ENCODE assay signal across 8 mouse cellular contexts in genomic region chr16:17809711-17810110, GRCm38 (mm10). TPM values are rescaled to one million over a fixed set of nuclear protein-coding genes. Genes with fewer than 3 reads are reported as not detected.
A peak's percentile ranks its signal among the peaks of the same experiment; 100 is the strongest.
DNase-seq lines count a peak whose midpoint lies in the region; ATAC-seq and TF ChIP-seq lines count a peak whose summit lies in the region.

No protein-coding gene starts in this region.

- H3K79me2 ChIP-seq in myocyte (ENCODE audit: control insufficient read depth, insufficient read depth) = no peaks in the 10 kb centered on the region

- intact Hi-C loops in left cerebral cortex, postnatal 25 days (cut with DNase I) = loop anchor here (5.0 kb wide), 1 partner anchor 252 kb away; no protein-coding TSS in a partner anchor

- H3K27ac ChIP-seq in hindbrain, embryonic 16.5 days (ENCODE audit: low read depth, low read length) = no peak overlapping the region; the same call in 1 of the 2 replicates
- H3K27ac ChIP-seq in layer of hippocampus, adult 2 months = no peak overlapping the region

- no peak overlapping the region for H3ac ChIP-seq in myocyte (ENCODE audit: control insufficient read depth, insufficient read length)

- H3K4me3 ChIP-seq in hindbrain, embryonic 16.5 days (ENCODE audit: low read length) = no peak overlapping the region
- no peak overlapping the region for H3K4me3 ChIP-seq in myocyte
- no peak overlapping the region for H3K4me3 ChIP-seq in layer of hippocampus, adult 2 months

- TF ChIP-seq CTCF in layer of hippocampus, adult 2 months (conservative IDR thresholded peaks at IDR 0.05) = no peak

- peak; percentile 36 for DNase-seq in ovary, postnatal 10 days (ENCODE audit: low spot score)
- DNase-seq in ovary, postnatal 36 days (ENCODE audit: low spot score) = no peak
- peak; percentile 72 for DNase-seq in gastrocnemius, adult 18-20 months (ENCODE audit: low spot score)
- no peak for DNase-seq in left cerebral cortex, postnatal 25 days (ENCODE audit: low spot score in 2 of 2)
- DNase-seq in adrenal gland, postnatal 10 days = no peak
- DNase-seq in layer of hippocampus, adult 2 months (ENCODE audit: low spot score in 2 of 2) = no peak

- H3K27me3 ChIP-seq in hindbrain, embryonic 16.5 days (replicated peaks; ENCODE audit: control insufficient read depth, insufficient read depth, low read length) = peaks cover 14% of the 10 kb centered on the region
- H3K27me3 ChIP-seq in myocyte (ENCODE audit: control insufficient read depth, insufficient read depth, insufficient read length) = no peaks in the 10 kb centered on the region

- ATAC-seq in hindbrain, embryonic 16.5 days = no peak

- 20% methylated on average over 7 of the region's 7 CpGs for WGBS in hindbrain, embryonic 16.5 days

- H3K4me1 ChIP-seq in hindbrain, embryonic 16.5 days (ENCODE audit: control insufficient read depth, insufficient read depth, low read depth, low read length) = peaks cover 26% of the 10 kb centered on the region

- no peak for TF ChIP-seq POLR2A in myocyte (IDR thresholded peaks at IDR 0.05; ENCODE audit: insufficient read length, low read depth)

- no peaks in the 10 kb centered on the region for H3K9me3 ChIP-seq in hindbrain, embryonic 16.5 days (ENCODE audit: control insufficient read depth, low read length)

- H3K4me2 ChIP-seq in hindbrain, embryonic 16.5 days (ENCODE audit: low read length) = no peak overlapping the region
- peak overlapping the region; percentile 61 for H3K4me2 ChIP-seq in myocyte (ENCODE audit: low read depth)

- 0 out of 2 replicates have a peak overlapping the region, but pooled peaks have one; percentile 14 for H3K9ac ChIP-seq in hindbrain, embryonic 16.5 days (ENCODE audit: low read depth, low read length)

- H3K36me3 ChIP-seq in hindbrain, embryonic 16.5 days (ENCODE audit: control insufficient read depth, insufficient read depth, low read length) = no peaks in the 10 kb centered on the region
- H3K36me3 ChIP-seq in myocyte (ENCODE audit: control insufficient read depth, insufficient read depth) = peaks cover 4% of the 10 kb centered on the region

TF ChIP-seq in myocyte, 11 proteins besides CTCF, POLR2A, EP300 and RAD21:
- no peak for TF ChIP-seq TCF3 (IDR thresholded peaks at IDR 0.05; ENCODE audit: insufficient read length, low read depth)
- TF ChIP-seq POLR2AphosphoS2 (IDR thresholded peaks at IDR 0.05; ENCODE audit: insufficient read length, low read depth) = no peak
- TF ChIP-seq CEBPB (IDR thresholded peaks at IDR 0.05; ENCODE audit: insufficient read depth, poor library complexity, severe bottlenecking) = no peak
- TF ChIP-seq TCF12 (IDR thresholded peaks at IDR 0.05; ENCODE audit: insufficient read depth, poor library complexity, severe bottlenecking) = no peak
- no peak for TF ChIP-seq REST (IDR thresholded peaks at IDR 0.05; ENCODE audit: insufficient read depth, insufficient read length)
- no peak for TF ChIP-seq USF1 (IDR thresholded peaks at IDR 0.05; ENCODE audit: low read depth)
- no peak for TF ChIP-seq MAX (IDR thresholded peaks at IDR 0.05; ENCODE audit: low read depth)
- no peak for TF ChIP-seq SRF (IDR thresholded peaks at IDR 0.05; ENCODE audit: control insufficient read depth, insufficient read length, low read depth)
- no peak for TF ChIP-seq MYOD1 (IDR thresholded peaks at IDR 0.05; ENCODE audit: control insufficient read depth in 1 of 3, insufficient read length in 2 of 3, low read depth in 2 of 3)
- TF ChIP-seq MYOG (IDR thresholded peaks at IDR 0.05; ENCODE audit: control insufficient read depth in 1 of 3, insufficient read depth in 1 of 3, insufficient read length in 2 of 3, low read depth in 2 of 3) = no peak
- TF ChIP-seq E2F4 (IDR thresholded peaks at IDR 0.05; ENCODE audit: insufficient read depth) = no peak

RNA-seq across cellular contexts. Expression of gene Scarf2, which starts 12.6 kb away (rescaled TPM):
- 1 to 10 TPM; 2.6 to 4.0 TPM for total RNA-seq in gastrocnemius, adult 18-20 months (2021)
- 1.4 TPM in 2 replicates for polyA plus RNA-seq in hindbrain, embryonic 16.5 days (2015; fragmentation: Nextera tagmentation; extraction: Ambion mirVana)
- 25.9 TPM for polyA plus RNA-seq in myocyte (2012; fragmentation: generic; extraction: Trizol)
- 1 to 10 TPM; 2.9 to 3.2 TPM for total RNA-seq in left cerebral cortex, postnatal 25 days (2021)
- total RNA-seq in adrenal gland, postnatal 10 days (2021) = 10 to 100 TPM; 15.0 to 16.7 TPM
- total RNA-seq in layer of hippocampus, adult 2 months (2021) = 1 to 10 TPM; 2.5 to 2.7 TPM

RNA-seq across cellular contexts. Expression of gene B830017H08Rik, which starts 23.2 kb away (rescaled TPM):
- total RNA-seq in gastrocnemius, adult 18-20 months (2021) = not detected
- polyA plus RNA-seq in hindbrain, embryonic 16.5 days (2015; fragmentation: Nextera tagmentation; extraction: Ambion mirVana) = 3.3 and 3.9 TPM in 2 replicates
- polyA plus RNA-seq in myocyte (2012; fragmentation: generic; extraction: Trizol) = 0.02 TPM
- total RNA-seq in left cerebral cortex, postnatal 25 days (2021) = 1 to 10 TPM; 4.7 to 5.4 TPM
- total RNA-seq in adrenal gland, postnatal 10 days (2021) = not detected
- 1 to 10 TPM; 3.2 to 4.5 TPM for total RNA-seq in layer of hippocampus, adult 2 months (2021)

RNA-seq across cellular contexts. Expression of gene Car15, which starts 28.5 kb away (rescaled TPM):
- total RNA-seq in gastrocnemius, adult 18-20 months (2021) = 1 to 10 TPM in 1 of 2 experiments, under 1 TPM in 1; 0.87 to 1.2 TPM
- polyA plus RNA-seq in hindbrain, embryonic 16.5 days (2015; fragmentation: Nextera tagmentation; extraction: Ambion mirVana) = 3.5 and 3.8 TPM in 2 replicates
- polyA plus RNA-seq in myocyte (2012; fragmentation: generic; extraction: Trizol) = 1.2 TPM
- total RNA-seq in left cerebral cortex, postnatal 25 days (2021) = 10 to 100 TPM; 12.3 to 13.8 TPM
- total RNA-seq in adrenal gland, postnatal 10 days (2021) = 1 to 10 TPM; 1.3 to 1.9 TPM
- total RNA-seq in layer of hippocampus, adult 2 months (2021) = 10 to 100 TPM; 13.1 to 16.8 TPM

RNA-seq across cellular contexts. Expression of gene Klhl22, which starts 50.3 kb away (rescaled TPM):
- 10 to 100 TPM; 21.8 to 23.4 TPM for total RNA-seq in gastrocnemius, adult 18-20 months (2021)
- 90.2 and 98.7 TPM in 2 replicates for polyA plus RNA-seq in hindbrain, embryonic 16.5 days (2015; fragmentation: Nextera tagmentation; extraction: Ambion mirVana)
- 107 TPM for polyA plus RNA-seq in myocyte (2012; fragmentation: generic; extraction: Trizol)
- total RNA-seq in left cerebral cortex, postnatal 25 days (2021) = 100 to 1,000 TPM in 1 of 2 experiments, 10 to 100 TPM in 1; 87.8 to 101 TPM
- total RNA-seq in adrenal gland, postnatal 10 days (2021) = 10 to 100 TPM; 30.6 to 47.9 TPM
- 100 to 1,000 TPM; 101 TPM for total RNA-seq in layer of hippocampus, adult 2 months (2021)

Comparison
In these comparisons a context has a peak if more than half of its experiments do, and no peak if none do; other contexts are left out.
1. DNase-seq: peak in ovary, postnatal 10 days (single experiment) and gastrocnemius, adult 18-20 months (single experiment); none in ovary, postnatal 36 days (single experiment), left cerebral cortex, postnatal 25 days (0 of 2), adrenal gland, postnatal 10 days (single experiment) and layer of hippocampus, adult 2 months (0 of 2).
2. RNA of gene B830017H08Rik, which starts 23.2 kb away (total RNA-seq): 4.7 to 5.4 TPM in left cerebral cortex, postnatal 25 days and 3.2 to 4.5 TPM in layer of hippocampus, adult 2 months; not detected in gastrocnemius, adult 18-20 months and not detected in adrenal gland, postnatal 10 days; every median in the first group is over 4 times any median in the second.
3. RNA of gene Car15, which starts 28.5 kb away (total RNA-seq): 13.1 to 16.8 TPM in layer of hippocampus, adult 2 months and 12.3 to 13.8 TPM in left cerebral cortex, postnatal 25 days; 1.3 to 1.9 TPM in adrenal gland, postnatal 10 days and 0.87 to 1.2 TPM in gastrocnemius, adult 18-20 months; every median in the first group is over 4 times any median in the second.